25 mouse cellular contexts compared by ENCODE assay signal in genomic region chr17:44345374-44345773, GRCm38 (mm10).
DNase-seq lines count a peak whose midpoint lies in the region; ATAC-seq and TF ChIP-seq lines count a peak whose summit lies in the region.
"Had no signal": no experiment of that assay in that cellular context is flagged by ENCODE, and none has a peak within 500 bp of the region (broad histone marks: within the 10 kb centered on the region; RNA-seq: fewer than 3 reads in every experiment).

No protein-coding gene starts in this region.

- peak; percentile 66 for ATAC-seq in megakaryocyte, adult 5-6 weeks (ENCODE audit: poor library complexity, severe bottlenecking)
- ATAC-seq in monocyte, adult 5-6 weeks (replicated peaks; ENCODE audit: insufficient number of reproducible peaks, low FRiP score, low TSS enrichment, poor library complexity, severe bottlenecking) = peak; percentile 72
- ATAC-seq: activated CD4-positive, CD25-positive, alpha-beta regulatory T cell, adult 4 months; CD4-positive, CD25-positive, alpha-beta regulatory T cell, adult 4 months; forebrain, embryonic 14.5 days; forebrain, embryonic 16.5 days; Patski had no signal

- no peak overlapping the region for H3K4me3 ChIP-seq in bone marrow macrophage, adult 2 months (ENCODE audit: insufficient read depth, low read length)
- H3K4me3 ChIP-seq: embryonic facial prominence, embryonic 13.5 days; embryonic facial prominence, embryonic 15.5 days; erythroblast, embryonic 14.5 days; forebrain, embryonic 10.5 days; forebrain, embryonic 12.5 days had no signal

- TF ChIP-seq POLR2A in bone marrow macrophage, adult 2 months (IDR thresholded peaks at IDR 0.05; ENCODE audit: borderline replicate concordance, low read depth, low read length) = no peak

- peaks cover 13% of the 10 kb centered on the region for H3K4me1 ChIP-seq in bone marrow macrophage, adult 2 months (ENCODE audit: control insufficient read depth, insufficient read depth, low read length)
- H3K4me1 ChIP-seq: embryonic facial prominence, embryonic 15.5 days; forebrain, embryonic 12.5 days had no signal

- peak overlapping the region; percentile 59 for H3K27ac ChIP-seq in bone marrow macrophage, adult 2 months (ENCODE audit: insufficient read depth, low read depth, low read length)
- H3K27ac ChIP-seq: embryonic facial prominence, embryonic 13.5 days; embryonic facial prominence, embryonic 15.5 days; forebrain, embryonic 10.5 days; forebrain, embryonic 12.5 days had no signal

- TF ChIP-seq CTCF in bone marrow macrophage, adult 2 months (IDR thresholded peaks at IDR 0.05; ENCODE audit: low read depth, low read length) = no peak

- DNase-seq in adrenal gland, adult 8-10 months = no peak
- no peak for DNase-seq in adrenal gland, postnatal 14 days
- DNase-seq: adrenal gland, postnatal 10 days; adrenal gland, postnatal 36 days; B cell, adult 2 months; cerebellum, adult 11 months; cerebellum, adult 18-20 months; cerebellum, adult 8-10 months; cerebellum, adult 9-11 months; cerebellum, postnatal 14 days; cerebellum, postnatal 36 days; embryo, embryonic 11 days had no signal
